Mouse (Mus musculus): ENCODE results near the gene Coil.
"Not testable (repeated sequence)": the region's sequence is repeated elsewhere in the genome, so short reads cannot be mapped to it uniquely, and the experiment has no call there.

Gene Coil

DNA sequence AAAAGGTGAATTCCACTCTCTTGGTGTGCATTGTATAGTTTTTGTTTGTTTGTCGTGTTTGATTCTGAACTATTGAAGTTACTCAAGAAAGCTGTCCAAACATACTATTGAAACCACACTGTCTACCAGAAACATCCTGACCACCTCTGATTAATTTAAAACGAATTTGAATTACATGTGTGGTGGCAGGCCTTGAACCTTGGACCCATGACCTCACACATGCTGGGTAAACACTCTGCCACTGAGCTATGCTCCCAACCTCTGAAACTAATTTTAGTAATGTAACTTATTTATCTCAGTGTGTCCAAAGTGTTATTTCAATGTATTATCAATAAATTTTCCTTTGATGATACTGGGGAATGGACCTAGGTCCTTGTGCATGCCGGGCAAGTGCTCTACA, 37.5 kb downstream of the Coil start:
- no peak for DNase-seq

GRCm38 (mm10) chr11:89009066-89009465, 39.0 kb downstream of the Coil start:
- DNase-seq = no peak

- DNase-seq = no peak
Observed at GRCm38 (mm10) chr11:89009496-89009895, 39.4 kb downstream of the Coil start.

DNA sequence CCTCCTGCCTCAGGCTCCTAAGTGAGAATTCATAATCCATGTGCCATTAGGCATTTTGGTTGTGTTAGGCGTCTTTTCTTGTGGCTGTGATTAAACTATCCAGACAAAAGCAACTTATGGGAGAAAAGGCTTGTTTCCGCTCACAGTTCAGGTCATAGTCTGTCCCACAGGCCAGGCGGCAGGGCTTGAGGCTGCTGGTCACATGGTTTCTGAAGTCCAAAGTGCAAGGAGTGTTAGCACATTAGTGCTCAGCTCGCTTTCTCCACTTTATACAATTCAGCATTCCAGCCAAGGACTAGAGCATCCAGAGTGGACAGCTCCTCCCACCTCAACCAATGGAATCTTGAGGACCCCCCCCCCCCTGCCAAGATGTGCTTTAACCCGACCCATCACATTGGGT, 42.2 kb downstream of the Coil start:
- no peak for DNase-seq

GRCm38 (mm10) chr11:89017514-89018182, 47.6 kb downstream of the Coil start:
- DNase-seq = no peak

- no peak for DNase-seq
Observed at GRCm38 (mm10) chr11:89020681-89021305, 50.7 kb downstream of the Coil start.

DNA sequence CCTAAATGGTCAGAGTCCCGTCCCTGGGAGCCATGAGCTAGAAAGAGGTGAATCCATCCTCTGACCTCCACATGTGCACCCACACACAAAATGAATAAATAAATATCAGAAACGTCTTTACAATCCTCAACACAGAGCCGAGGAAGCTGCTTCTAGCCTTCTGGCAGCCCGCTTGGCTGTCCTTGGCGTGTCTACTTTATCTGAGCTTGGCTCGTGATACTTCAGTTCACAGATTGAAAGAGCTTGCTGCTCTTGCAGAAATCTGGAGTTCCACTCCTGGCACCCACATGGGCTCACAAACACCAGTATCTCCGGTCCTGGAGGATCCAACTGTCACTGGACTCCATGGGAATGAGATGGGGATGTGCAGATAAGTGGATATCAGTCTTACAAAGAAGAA, 51.6 kb downstream of the Coil start:
- DNase-seq = no peak

- no peak for DNase-seq
Observed at GRCm38 (mm10) chr11:89022120-89022731, 52.2 kb downstream of the Coil start.

GRCm38 (mm10) chr11:89023477-89023876, 53.4 kb downstream of the Coil start:
- no peak for DNase-seq

- DNase-seq = peak; percentile 86
Observed at GRCm38 (mm10) chr11:89024181-89024881, 54.3 kb downstream of the Coil start.

GRCm38 (mm10) chr11:89025603-89026002, 55.6 kb downstream of the Coil start:
- no peak for DNase-seq

GRCm38 (mm10) chr11:89026117-89026516, 56.1 kb downstream of the Coil start:
- DNase-seq = no peak

GRCm38 (mm10) chr11:89027955-89028361, 57.9 kb downstream of the Coil start:
- DNase-seq = peak; percentile 34

DNA sequence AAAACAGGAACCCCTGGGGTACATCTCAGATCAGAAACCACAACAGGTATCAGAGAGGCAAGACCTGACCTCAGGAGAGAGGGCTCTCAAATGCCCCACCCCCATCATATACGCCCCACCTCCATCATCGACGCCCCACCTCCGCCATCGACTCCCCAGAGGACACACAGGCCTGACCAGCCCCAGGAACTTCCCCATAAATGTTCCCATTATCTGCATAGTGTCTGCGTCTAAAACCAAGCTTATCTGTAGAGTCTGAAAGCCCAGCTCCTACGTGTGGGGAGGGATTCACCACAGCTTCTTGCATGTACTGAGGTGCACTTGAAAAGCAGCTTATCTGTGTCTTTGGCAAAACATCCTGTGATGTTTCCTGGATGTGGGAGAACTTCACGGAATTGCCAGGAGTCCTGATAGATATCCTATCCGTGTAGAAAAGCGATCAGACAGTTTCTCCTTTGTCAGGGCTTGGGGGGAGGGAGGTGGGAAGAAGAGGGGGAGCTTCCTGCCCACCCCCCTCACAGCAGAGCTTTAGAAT, 58.9 kb downstream of the Coil start:
- peak; percentile 48 for DNase-seq

DNA sequence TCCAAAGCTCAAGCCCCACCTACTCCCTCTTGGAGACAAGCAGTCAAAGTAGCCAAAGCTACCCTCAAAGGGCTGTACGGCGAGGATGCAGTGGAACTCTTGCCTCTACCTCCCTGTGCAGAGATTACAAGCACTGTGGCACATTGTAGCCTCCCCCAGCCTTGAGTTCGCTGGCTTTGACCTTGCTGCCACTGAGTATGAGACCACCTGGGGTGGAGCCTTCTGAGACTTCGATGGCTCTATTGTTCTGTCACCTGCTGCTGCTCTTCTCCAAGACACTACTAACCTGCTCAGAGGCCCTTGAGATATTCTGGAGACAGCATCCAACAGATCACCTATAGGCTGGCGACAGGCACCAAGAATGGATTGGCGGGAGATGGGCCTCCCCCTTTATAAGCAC, 60.5 kb downstream of the Coil start:
- DNase-seq = no peak

GRCm38 (mm10) chr11:89031189-89031588, 61.1 kb downstream of the Coil start:
- no peak for DNase-seq

- DNase-seq = no peak
Observed at GRCm38 (mm10) chr11:89034592-89034991, 64.5 kb downstream of the Coil start.

DNA sequence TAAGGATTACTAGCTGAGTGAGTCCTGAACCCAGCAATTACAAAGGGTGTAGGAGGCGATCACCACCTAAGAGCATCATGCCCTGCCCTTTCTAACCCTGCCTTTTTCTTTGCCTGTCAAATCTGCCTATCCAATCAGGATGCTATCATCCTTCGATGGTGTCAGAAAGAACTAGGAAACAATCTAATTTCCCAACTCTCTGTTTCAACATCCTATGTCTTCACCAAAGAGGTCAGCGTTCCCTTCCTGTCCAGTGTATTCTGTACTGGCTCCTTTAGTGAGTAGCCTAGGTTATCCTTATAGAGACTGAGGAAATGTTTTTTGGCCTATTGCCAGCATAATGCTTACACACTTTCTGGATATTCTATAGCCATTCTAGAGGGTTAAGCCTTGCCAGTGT, 65.5 kb downstream of the Coil start:
- no peak for DNase-seq

DNA sequence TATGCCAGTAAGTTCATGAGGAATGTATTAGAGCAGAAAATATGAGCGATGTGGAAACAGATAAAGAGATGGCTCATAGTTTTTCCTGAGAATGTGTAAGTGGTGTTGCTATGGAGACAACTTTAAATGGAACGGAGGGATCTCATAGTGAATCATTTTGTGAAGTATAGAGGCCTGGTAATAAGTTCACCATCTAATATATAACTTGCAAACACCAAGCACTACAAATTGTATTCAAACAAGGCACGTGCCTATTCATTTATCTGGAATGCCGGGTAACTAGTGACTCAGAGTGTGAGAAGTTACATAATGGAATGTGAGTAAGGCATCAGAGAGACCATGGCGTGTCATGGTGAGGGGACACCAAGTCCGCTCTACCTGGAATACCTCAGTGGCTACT, 68.4 kb downstream of the Coil start:
- DNase-seq = no peak

- peak; percentile 77 for DNase-seq
Observed at GRCm38 (mm10) chr11:89039325-89039724, 69.3 kb downstream of the Coil start.

- DNase-seq = not testable (repeated sequence)
Observed at GRCm38 (mm10) chr11:89041073-89041472, 71.0 kb downstream of the Coil start.

Data from lung, postnatal 14 days (tissue).